Mouse (Mus musculus) testis, postnatal 14 days (tissue): ENCODE measurements around the gene Acap1.
A peak's percentile ranks its signal among the peaks of the same experiment; 100 is the strongest.
"Not testable (repeated sequence)": the region's sequence is repeated elsewhere in the genome, so short reads cannot be mapped to it uniquely, and the experiment has no call there.

Source experiments
- DNase-seq: peaks from one replicate; pipeline ENCODE4 v3.0.0; 2021; ENCODE audit warnings: low spot score

Acap1 gene

DNA sequence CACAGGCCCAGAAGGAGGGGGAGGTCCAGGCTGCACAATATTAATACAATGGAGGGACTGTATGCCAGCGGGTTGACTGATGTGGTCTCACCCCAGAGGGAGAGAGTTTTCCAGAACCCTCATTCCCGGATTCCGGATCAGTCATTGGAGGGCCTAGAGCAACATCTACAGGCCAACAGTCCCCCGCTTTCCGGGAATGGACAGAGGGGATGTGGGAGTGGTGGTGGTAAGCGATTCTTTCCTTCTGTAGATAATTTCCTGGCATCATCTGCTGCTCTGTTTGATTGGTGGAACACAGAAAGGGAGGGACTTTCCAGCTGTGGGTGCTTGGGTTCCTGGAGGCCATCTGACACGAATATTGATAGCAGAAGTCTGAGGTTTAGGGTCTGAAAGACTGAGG lies 19.2 kb downstream of the Acap1 start:
- DNase-seq, result no peak

DNA sequence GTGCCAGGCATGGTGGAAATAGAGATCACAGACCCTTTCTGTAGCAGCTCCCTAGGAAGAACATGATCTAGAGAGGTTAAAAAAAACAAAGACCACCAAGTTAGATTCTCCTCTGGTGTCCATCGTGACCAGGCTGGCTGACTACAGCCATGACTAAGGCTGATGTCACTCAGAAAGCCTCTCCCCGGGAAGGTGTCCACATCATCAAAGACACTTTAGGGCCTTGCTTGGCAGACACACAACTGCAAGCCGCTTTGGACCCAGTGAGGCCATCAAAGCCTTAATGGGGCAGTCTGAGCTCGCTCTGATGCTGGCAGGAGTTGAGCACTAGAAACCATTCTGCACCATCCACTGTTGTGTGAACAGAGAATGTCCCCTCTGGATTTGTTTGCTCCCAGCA lies 22.9 kb downstream of the Acap1 start:
- no peak for DNase-seq

DNA sequence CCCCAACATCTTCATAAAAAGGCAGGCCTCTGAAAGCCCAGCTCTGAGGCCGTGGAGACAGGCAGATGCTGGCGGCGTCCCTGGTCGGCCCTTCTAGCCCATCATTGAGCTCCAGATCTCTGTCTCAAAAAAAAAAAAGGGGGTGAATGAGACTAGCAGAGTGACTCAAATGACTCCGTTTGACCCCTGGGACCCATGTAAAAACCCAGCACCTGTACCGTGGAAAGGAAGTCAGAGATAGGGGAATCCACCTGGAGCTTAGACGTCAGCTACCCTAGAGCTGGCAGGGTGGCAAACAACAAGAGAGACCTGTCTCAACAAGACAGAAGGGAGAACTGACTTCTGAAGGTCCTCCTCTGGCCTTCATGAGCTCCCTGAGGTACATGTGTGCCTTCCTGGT lies 23.5 kb downstream of the Acap1 start:
- DNase-seq, result no peak

DNA sequence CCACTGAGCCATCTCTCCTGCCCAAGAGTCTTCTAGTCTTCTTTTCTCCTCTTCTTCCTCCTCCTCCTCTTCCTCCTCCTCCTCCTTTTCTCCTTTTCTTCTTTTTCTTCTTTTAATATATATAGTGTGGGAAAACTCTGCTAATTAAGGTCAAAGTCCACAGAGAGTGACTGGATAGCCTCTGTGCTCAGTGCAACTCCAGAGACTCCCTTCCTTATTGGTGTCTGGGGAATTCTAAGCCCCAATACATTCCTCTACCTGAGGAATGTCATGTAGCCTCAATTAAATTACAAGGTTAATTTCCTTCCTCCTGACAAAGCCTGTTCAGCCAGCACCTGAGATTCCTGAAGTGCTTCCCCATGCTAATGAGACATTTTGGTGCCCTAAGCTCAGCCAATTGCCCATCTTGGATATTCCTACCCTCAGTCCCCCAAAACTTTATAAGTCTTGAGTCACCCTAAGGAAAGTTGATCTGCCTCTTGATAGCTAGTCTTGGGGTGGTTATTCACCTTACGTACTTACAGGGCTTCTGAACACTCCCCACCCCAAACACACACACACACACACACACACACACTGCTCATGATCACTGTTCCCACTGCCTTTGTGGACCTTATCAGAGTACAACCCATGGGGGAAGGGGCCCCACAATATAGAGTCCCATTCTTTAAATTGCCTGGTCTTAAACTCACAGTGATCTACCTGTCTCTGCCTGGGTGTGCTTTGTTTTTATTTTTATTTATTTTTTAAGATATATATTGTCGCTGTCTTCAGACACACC lies 24.9 kb downstream of the Acap1 start:
- no peak for DNase-seq

- no peak for DNase-seq
Observed at GRCm38 (mm10) chr11:69867335-69867734, 28.0 kb downstream of the Acap1 start.

DNA sequence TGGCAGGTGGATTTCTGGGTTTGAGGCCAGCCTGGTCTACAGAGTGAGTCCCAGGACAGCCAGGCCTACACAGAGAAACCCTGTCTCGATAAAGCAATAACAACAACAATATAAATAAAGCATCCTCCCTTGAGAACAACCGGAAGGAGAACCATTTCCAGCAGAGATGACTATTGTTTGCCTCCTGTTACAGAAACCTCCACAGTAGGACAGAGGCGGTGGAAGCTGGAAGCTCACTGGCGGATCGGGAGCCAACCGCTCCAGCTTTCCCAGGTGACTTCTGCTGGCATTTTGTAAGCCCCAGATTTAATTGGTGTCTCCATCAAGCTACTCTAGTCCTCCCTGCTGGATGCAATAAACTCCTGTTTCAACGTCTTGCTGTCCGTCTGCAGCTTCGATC lies 29.8 kb downstream of the Acap1 start:
- DNase-seq, result no peak

- DNase-seq, result no peak
Observed at GRCm38 (mm10) chr11:69864138-69864860, 31.0 kb downstream of the Acap1 start.

DNA sequence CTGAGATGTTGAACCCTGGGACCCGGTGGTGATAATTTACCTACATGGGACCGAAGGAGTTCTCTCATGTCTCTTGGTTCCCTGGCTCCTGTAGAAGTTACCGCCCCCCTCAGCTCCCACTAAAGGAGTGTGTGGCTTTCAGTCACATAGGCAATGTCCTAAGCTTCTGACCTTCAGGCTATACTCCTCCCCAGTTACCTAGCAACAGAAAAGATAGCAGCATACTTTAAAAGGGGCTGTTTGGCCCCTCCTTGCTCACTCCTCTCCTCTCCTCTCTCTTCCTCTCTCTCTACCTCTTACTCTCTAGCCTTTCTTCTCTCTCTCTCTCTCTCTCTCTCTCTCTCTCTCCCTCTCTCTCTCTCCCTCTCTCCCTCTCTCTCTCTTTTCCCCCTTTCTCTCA lies 31.6 kb downstream of the Acap1 start:
- DNase-seq, result not testable (repeated sequence)

- DNase-seq, result no peak
Observed at GRCm38 (mm10) chr11:69858113-69858998, 37.0 kb downstream of the Acap1 start, which contains the start of gene Tnk1. Tnk1 (minus strand) TSS chr11:69858730.

DNA sequence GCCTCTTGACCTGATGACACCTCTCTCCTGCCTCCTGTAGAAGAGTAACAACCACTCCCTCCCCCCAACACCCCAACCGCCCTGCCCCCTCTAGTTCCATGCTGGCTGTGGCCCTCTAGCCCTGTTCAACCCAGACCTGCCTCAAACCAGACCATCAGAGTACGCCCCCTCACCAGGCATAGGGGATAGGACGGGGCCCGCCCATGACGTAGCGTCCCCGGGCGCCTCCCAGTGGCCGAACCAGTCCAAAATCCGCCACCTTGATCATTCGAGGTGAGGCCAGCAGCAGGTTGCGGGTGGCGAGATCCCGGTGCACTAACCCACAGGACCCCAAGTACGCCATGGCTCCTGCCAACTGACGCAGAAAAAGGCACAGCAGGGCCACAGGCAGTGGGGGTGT lies 40.0 kb downstream of the Acap1 start:
- no peak for DNase-seq

DNA sequence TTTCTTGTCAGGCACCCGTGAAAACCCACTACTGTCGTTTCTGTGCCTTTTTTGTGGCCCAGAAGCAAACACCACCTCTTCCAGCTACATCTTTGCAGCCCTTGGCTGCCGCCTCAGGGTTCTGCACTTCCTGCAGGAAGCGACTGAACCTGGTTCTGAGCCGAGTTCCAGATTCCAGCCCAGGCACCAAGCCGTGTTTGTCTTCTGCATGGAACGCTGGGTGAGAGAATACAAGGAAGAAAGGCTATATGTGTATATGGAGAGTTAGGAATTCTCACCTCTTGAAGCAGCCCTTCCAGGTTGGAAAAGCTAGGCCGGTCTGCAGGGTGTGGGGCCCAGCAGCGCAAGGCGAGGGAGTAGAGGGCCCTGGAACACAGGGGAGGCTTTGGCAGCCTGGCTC lies 40.7 kb downstream of the Acap1 start:
- DNase-seq, result no peak

GRCm38 (mm10) chr11:69853994-69854393 lies 41.3 kb downstream of the Acap1 start:
- DNase-seq, result no peak

DNA sequence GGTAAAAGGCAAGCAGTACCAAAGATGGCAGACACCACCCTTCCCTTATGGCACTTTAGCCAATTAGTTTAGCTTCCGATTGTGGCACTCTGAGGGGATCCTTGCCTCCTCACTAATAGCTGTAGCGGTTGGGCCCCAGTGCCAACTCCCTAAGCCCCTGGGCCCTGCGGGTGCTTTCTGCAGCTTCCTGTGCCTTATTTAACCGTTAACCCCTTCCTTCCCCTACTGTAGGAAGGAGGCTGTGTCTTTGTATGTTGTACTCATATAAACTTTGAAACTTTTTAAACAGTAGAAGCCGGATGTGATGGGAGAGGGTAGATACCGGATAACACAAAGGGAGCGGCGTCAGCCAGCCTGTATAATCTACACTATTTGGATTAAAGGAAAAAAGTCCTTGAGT lies 44.6 kb downstream of the Acap1 start:
- DNase-seq, result no peak

- no peak for DNase-seq
Observed at GRCm38 (mm10) chr11:69849884-69850283, 45.5 kb downstream of the Acap1 start.

- DNase-seq, result no peak
Observed at GRCm38 (mm10) chr11:69849128-69849527, 46.2 kb downstream of the Acap1 start.

GRCm38 (mm10) chr11:69848021-69848420 lies 47.3 kb downstream of the Acap1 start:
- DNase-seq, result no peak

GRCm38 (mm10) chr11:69846738-69847688 lies 48.3 kb downstream of the Acap1 start:
- no peak for DNase-seq

GRCm38 (mm10) chr11:69846198-69846680 lies 49.1 kb downstream of the Acap1 start, which contains the start of gene Plscr3:
Plscr3 (plus strand) TSS chr11:69846376.
- peak; percentile 89 for DNase-seq

- DNase-seq, result no peak
Observed at GRCm38 (mm10) chr11:69838714-69839104, 56.6 kb downstream of the Acap1 start.

DNA sequence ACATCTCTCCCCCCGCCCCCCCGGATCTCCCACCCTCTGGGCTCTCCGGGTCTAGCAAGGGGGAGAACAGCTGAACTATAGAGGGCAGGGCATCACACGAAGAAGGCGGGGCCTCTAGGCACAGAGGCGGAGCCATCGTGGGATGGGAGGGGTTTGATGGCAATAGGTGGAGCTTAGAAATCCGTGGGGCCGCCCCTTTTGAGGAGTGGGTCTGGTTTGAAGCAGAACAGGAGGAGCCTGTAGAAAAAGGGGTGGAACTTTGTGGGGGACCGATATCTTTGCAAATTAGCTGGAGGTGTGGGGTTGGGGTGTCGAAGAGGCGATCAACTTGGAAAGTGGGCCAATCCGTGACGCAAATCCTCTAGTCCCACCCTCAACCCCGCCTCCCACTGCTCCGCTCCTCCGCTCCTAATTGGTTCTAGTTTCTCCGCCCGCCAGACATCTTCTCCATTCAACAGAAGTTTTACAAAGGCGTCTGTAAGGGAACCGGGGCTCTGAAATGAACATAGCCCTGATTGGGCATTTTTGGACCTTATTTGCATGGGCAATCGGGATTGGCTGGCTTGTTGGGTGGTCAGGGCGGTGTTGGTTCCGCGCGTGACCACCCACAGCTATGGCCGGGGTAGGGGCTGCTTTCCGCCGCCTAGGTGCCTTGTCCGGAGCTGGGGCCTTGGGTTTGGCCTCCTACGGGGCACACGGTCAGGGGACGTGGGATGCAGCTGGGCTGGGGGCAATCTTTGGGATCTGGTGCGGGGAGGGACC lies 57.2 kb downstream of the Acap1 start, which contains the start of gene Tmem256:
Gene Tmem256, plus strand, starts transcription at position 563 of the 762 bp plus-strand sequence.
- peak; percentile 94 for DNase-seq
